Mouse (Mus musculus): ENCODE data around the gene Csrnp1.

The Csrnp1 gene

DNA sequence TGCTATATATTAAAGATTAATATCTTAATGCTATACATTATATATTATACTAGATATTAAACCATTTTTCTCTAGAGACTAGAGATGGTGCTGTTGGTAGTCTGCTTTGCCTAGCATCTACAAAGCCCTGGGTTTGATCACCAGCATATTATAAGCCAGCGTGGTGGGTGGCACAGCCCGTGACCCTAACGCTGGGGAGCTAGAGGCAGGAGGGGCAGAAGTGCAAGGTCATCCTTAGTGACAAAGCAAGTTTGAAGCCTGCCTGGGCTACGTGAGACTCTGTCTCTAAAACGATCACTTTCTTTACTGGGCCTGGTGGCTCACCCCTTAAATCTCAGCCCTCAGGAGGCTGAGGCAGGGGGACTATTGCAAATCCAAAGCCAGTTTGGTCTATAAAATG, 18.4 kb upstream of the Csrnp1 start:
- in situ Hi-C loops (cut with MboI, MseI), result no loop called here

DNA sequence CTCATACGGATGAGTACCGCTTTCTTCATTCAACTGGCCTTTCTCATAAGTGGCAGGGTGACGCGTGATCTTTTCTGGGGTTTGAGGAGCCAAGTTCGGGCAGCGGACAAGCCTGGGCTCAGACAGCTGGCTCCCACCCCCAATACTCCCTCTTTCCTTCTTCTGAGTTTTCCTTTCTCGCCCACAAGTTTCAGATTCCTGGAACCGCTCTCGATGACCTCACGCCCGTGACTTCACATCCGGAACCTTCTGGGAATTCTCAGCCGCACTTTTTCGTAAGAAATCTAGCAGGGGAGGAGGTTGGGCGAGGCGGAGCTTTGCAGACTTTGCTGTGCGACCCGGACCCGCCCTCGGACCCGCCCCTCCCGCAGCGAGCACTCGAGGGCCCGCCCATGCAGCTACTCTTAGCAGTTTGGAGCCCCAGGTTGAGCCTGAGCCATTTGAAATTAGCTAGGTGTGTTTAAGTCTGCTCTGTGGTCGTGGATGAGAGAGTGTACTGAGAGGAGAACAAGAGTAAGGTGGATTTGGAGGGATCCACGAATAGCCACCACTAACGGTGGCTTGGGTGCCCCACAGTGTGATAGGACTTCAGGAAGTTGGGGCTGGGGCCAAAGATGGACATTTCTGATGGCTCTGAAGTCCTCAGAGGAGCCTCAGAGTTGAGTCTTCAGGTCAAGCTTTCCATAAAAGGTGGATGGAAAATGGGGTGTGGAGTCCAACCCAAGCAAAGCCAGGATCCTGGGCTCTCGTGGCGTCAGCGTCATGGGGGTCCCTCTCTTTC, 17.7 kb upstream of the Csrnp1 start:
- in situ Hi-C loops (cut with MboI, MseI), result no loop called here

GRCm38 (mm10) chr9:120000761-120001160, 16.3 kb upstream of the Csrnp1 start:
- in situ Hi-C loops (cut with MboI, MseI), result no loop called here

- in situ Hi-C loops (cut with MboI, MseI), result no loop called here
Observed at GRCm38 (mm10) chr9:119999636-120000035, 15.2 kb upstream of the Csrnp1 start.

GRCm38 (mm10) chr9:119998776-119999175, 14.3 kb upstream of the Csrnp1 start:
- in situ Hi-C loops (cut with MboI, MseI), result no loop called here

GRCm38 (mm10) chr9:119996080-119996479, 11.6 kb upstream of the Csrnp1 start:
- in situ Hi-C loops (cut with MboI, MseI), result no loop called here

- in situ Hi-C loops (cut with MboI, MseI), result no loop called here
Observed at GRCm38 (mm10) chr9:119994207-119994606, 9.7 kb upstream of the Csrnp1 start.

- in situ Hi-C loops (cut with MboI, MseI), result no loop called here
Observed at GRCm38 (mm10) chr9:119993092-119993844, 8.8 kb upstream of the Csrnp1 start.

GRCm38 (mm10) chr9:119991310-119991709, 6.9 kb upstream of the Csrnp1 start:
- in situ Hi-C loops (cut with MboI, MseI), result no loop called here

- in situ Hi-C loops (cut with MboI, MseI), result no loop called here
Observed at GRCm38 (mm10) chr9:119988304-119988703, 3.8 kb upstream of the Csrnp1 start.

DNA sequence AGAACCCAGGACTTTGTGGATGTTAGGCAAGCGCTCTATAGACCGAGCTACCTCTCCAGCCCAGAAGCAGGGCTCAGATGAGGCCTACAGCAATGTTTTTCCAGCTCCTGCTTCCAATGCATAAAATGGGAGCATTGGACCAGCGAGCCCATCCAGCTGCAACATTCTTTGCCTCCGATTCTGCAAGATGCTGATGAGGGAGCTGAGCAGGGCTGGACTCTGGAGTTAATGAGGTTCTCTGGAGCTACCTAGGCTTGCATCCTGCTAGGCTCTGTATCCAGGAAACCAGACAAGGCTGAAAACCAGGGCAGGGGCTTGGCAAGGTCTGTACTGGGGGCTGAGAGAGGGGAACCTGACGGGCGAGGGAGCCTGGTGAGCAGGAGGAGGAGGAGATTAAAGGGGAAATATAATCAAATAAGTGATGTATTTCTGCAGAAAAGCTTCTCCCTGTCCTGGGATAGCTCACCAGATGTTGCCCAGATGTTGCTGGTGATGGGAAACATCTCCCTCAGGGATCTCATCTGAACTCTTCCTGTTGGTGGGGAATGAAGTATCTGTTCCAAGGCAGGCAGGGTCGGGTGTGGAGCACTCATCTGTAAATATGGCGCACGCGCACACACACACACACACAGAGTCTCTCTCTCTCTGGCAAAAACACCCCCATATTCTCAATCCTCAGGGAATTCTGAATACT, 1.6 kb upstream of the Csrnp1 start:
- in situ Hi-C loops (cut with MboI, MseI), result no loop called here

DNA sequence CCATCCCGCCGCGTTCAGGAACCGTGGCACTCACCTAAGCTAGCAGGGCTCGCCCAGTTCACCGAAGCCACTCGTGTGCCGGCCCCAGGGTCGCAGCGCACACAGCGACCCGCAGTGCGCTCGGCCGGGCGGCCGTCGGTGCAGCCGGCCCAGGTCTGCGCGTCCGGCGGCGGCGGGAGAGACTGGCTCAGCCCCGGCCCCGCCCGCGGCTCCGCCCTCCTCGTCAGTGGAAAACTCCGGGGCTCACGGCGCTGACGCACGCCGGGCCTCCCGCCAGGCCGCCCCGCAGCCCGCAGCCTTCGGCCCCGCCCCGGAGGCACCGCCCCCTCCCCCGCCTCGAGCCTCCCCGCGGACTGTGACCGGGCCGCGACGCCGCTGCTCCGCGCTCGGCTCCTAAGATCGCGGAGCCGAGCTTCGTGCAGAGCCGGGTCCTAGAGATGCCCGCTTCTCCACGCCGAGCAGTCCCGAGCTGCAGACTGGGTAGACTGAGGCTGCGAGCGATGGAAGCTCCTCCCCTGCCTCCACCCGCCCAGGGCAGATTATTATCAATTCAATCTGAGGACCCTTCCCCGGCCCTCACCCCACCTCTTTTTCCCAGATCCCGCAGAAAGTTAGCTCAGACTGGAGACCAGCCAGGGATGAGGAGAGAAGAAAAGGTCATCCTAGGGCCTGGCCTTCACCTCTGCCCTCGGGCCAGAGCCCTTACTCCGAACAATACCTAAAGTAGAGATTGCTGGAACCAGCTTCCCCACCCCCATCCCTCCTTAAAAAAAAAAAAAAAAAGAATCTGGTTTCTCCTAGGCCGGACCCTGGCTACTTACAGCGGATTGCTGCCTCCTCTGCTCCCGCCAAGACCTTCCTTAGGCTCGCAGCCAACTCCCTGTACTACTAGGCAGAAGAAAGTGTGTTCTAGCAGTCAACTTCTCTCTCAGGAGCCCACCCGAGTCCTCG, 598 bp downstream of the Csrnp1 start:
- in situ Hi-C loops (cut with MboI, MseI), result no loop called here

DNA sequence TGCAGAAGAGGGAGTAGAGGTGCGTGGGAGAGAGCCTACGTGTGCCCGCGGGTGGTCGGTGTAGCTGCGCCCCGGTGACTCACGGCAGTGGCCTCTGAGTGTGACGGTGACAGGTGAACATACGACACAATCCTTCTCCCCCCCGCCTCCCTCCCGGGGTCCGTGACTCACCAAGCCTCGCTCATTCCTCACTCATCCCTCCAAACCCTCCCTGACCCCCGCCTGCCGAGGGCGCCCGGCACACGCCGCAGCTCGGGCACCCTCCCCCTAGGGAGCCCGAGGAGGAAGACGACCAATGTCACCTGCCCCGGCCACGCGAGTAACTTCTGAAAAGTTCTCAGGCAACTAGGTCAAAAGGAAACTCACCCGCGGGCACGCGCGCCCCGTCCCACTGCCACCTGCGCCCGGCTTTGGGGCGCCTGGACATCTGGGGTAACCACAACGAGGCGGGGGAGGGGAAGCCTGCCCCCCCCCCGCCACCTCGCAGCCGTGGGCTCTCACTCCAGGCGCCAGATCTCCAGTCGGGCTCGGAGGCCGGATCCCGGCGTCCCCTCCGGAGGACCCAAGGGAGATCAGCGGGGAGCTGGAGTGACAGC, 1.4 kb downstream of the Csrnp1 start:
- in situ Hi-C loops (cut with MboI, MseI), result no loop called here

DNA sequence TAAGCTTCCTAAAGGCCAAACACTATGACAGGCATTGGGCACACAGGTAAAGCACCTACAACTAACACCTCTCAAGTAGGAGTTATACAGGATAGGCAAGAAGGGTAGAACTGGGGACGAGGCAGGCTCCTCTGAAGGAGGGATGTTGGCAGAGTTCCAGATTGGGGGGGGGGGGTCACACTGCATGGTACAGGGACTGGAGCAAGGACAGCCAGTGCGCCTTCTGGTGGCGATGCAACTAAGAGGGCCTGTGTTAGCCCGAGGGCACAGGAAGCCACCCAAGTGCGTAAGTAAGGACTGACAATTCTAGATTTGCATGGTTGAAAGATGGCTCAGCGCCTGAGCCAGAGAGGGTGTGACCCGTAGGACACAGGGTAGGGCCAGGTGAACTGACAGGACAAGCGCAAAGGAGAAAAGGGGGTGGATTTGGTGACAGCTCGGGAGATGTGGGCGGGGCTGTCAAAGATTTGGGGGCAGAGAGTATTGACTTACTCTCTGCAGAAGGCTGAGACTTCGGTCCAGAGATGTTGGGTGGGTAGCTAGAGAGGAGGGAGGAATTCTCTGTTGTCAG, 2.1 kb downstream of the Csrnp1 start:
- in situ Hi-C loops (cut with MboI, MseI), result no loop called here

DNA sequence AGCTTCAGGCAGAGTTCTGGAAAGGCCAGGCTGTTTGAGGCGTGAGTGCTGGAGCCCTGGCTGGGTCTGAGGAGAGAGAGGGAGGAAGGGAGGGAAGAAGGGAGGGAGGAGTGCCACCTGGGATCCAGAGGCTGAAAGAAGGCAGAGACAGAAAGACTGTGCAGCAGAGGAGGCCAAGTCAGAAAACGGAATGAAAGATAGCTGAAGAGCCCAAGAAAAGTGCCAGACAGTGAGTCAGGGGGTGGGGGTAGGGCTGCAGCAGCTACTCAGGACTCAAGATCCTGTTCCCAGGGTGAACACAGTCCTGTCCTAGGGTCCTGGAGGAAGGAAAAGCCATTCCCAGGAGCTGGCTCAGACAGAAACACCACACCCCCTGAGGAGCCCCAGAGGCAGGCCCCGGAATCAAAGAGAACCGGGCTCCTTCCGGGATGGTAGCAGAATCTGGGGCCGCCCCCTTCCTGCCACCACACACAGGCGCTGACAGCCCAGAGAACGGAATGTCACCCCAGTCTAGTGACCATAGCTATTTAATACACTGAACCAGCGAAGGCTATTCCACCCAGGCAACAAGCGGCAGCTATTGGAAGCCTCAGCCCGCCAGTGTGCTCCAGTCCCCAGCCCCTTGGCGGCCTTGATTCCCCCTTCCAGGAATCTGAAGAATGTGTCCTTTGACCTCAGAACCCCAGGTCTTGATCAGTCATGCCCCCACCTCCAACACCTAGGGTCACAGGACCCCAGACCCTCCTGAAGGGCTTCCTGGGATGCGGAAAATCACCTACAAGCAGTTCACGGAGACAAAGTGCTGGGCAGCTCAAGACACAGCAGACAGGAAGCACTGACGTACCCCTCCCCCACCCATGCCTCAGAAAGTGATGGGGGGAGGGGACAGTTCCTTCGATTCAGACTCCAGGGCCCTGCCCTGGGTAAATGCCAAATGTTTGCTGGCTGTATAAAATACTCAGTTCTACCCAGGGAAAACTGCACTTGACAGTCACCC, 3.0 kb downstream of the Csrnp1 start:
- in situ Hi-C loops (cut with MboI, MseI), result no loop called here

- in situ Hi-C loops (cut with MboI, MseI), result no loop called here
Observed at GRCm38 (mm10) chr9:119980770-119981182, 3.7 kb downstream of the Csrnp1 start.

GRCm38 (mm10) chr9:119979749-119980148, 4.7 kb downstream of the Csrnp1 start:
- in situ Hi-C loops (cut with MboI, MseI), result no loop called here

DNA sequence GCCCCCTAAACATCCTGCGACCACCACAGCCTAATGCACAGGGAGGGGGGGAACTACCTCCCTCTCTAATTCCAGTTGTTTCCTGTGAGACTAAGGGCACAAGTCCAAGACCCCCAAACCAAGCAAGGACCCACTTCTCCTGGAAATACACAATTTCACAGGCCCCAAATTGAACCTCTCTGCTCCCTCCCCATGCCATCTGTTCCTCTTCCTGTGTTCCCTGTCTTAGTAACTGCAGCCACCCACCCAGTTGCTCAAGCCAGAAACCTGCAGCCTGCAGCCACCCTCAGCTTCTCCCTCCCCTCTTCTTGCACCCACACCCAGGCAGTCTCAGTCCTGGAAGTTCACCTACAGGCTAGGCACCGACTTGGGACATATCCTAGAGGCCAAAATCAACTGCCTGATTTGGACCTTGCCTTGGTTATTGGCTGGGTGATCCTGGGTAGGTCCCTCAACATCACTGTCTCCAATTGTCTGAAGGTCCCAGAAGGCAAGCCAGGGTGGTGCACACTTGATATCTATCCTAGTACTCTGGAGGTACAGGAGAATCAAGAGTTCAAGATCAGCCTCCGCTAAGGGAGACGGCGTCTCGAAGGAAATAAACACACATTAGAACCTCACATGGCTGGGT, 5.5 kb downstream of the Csrnp1 start:
- in situ Hi-C loops (cut with MboI, MseI), result no loop called here

All from T-helper 1 cell (primary cell).